Mouse (Mus musculus) hindbrain, postnatal 0 days (tissue): ENCODE measurements at regions not wholly inside any gene's neighbourhood (a gene's known extent, or its start where the extent isn't known, plus 50 kb on each side); places are given as distances from the start of the nearest gene placed in this dataset.
"Not testable (repeated sequence)": the region's sequence is repeated elsewhere in the genome, so short reads cannot be mapped to it uniquely, and the experiment has no call there.

Source experiments
- ATAC-seq: fragments of 200-750 bp; cut with Nextera tagmentation; 2 replicates; pipeline ENCODE4 v1.8.0; 2017; ENCODE audit warnings: mild to moderate bottlenecking, moderate TSS enrichment, moderate library complexity
- DNase-seq: peaks from one replicate; pipeline ENCODE4 v3.0.0-alpha.2; 2015; ENCODE audit warnings: low spot score
- H3K27ac ChIP-seq: fragments of 300-500 bp; sonication (generic); 2 replicates; pipeline ENCODE4 v1.5.1; 2014; ENCODE audit warnings: mild to moderate bottlenecking
- H3K27me3 ChIP-seq: fragments of 300-500 bp; sonication (generic); 2 replicates; pipeline ENCODE4 v1.6.1; 2014; ENCODE audit warnings: low read length, mixed read lengths; ENCODE audit not compliant: insufficient read depth
- H3K36me3 ChIP-seq: fragments of 300-500 bp; sonication (generic); 2 replicates; pipeline ENCODE4 v1.6.1; 2014; ENCODE audit warnings: low read length, mixed read lengths; ENCODE audit not compliant: insufficient read depth
- H3K4me1 ChIP-seq: fragments of 300-500 bp; sonication (generic); 2 replicates; pipeline ENCODE4 v1.6.1; 2014; ENCODE audit warnings: antibody characterized with exemption, low read length, mixed read lengths; ENCODE audit not compliant: insufficient read depth
- H3K4me2 ChIP-seq: fragments of 300-500 bp; sonication (generic); 2 replicates; pipeline ENCODE4 v1.6.1; 2014; ENCODE audit warnings: low read depth, mild to moderate bottlenecking, low read length, moderate library complexity, mixed read lengths
- H3K4me3 ChIP-seq: fragments of 300-500 bp; sonication (generic); 2 replicates; pipeline ENCODE4 v1.5.1; 2014; ENCODE audit warnings: low read length
- H3K9ac ChIP-seq: fragments of 300-500 bp; sonication (generic); replicated peaks from 2 replicates; pipeline ENCODE4 v1.6.1; 2014; ENCODE audit warnings: mild to moderate bottlenecking, low read length, moderate library complexity, mixed read lengths
- H3K9me3 ChIP-seq: fragments of 300-500 bp; sonication (generic); 2 replicates; pipeline ENCODE4 v1.6.1; 2016; ENCODE audit warnings: low read length, mixed read lengths
- CTCF ChIP-seq: IDR thresholded peaks from 2 replicates; pipeline ENCODE4 v1.5.1; 2016; ENCODE audit warnings: antibody characterized with exemption, control low read depth, low read depth
- WGBS: fragments of 180-500 bp; shearing (Covaris S2); extraction: QIAGEN DNeasy Blood & Tissue Kit; methylation state at CpG from one replicate; pipeline ENCODE4 v1.1.7; 2014; 5-methylcytosine and 5-hydroxymethylcytosine counted together

GRCm38 (mm10) chr4:28190861-28191260 lies 622.1 kb upstream of the Epha7 start:
- Histone ChIP-seq H3K36me3 (no peaks in the 10 kb centered on the region), H3K4me3 (no peak overlapping the region), H3K27ac (no peak overlapping the region), H3K4me2 (no peak overlapping the region), H3K9ac (no peak overlapping the region), H3K9me3 (no peaks in the 10 kb centered on the region), H3K27me3 (no peaks in the 10 kb centered on the region), H3K4me1 (no peaks in the 10 kb centered on the region)
- TF ChIP-seq CTCF, result no peak
- DNase-seq (no peak), ATAC-seq (no peak)
- 60% methylated on average over 5 of the region's 5 CpGs for WGBS

- Histone ChIP-seq H3K4me1 (no peaks in the 10 kb centered on the region), H3K9ac (no peak overlapping the region), H3K4me3 (no peak overlapping the region), H3K9me3 (no peaks in the 10 kb centered on the region), H3K36me3 (no peaks in the 10 kb centered on the region), H3K4me2 (no peak overlapping the region), H3K27ac (no peak overlapping the region), H3K27me3 (no peaks in the 10 kb centered on the region)
- no peak for TF ChIP-seq CTCF
- peak; percentile 55; the same call in 1 of the 2 replicates for ATAC-seq
- no peak for DNase-seq
- 36% methylated on average over 2 of the region's 2 CpGs for WGBS
Measured at GRCm38 (mm10) chr4:28227594-28228208, 585.2 kb upstream of the Epha7 start.

GRCm38 (mm10) chr4:28235516-28235915 lies 577.4 kb upstream of the Epha7 start:
- not testable (repeated sequence) for H3K9ac ChIP-seq, DNase-seq, H3K4me1 ChIP-seq, H3K27ac ChIP-seq, H3K4me3 ChIP-seq, H3K9me3 ChIP-seq, H3K27me3 ChIP-seq, H3K36me3 ChIP-seq, ATAC-seq, H3K4me2 ChIP-seq

- no peak for DNase-seq
- no peaks in the 10 kb centered on the region for H3K9me3 ChIP-seq
- H3K27me3 ChIP-seq, result no peaks in the 10 kb centered on the region
- no peak overlapping the region for H3K27ac ChIP-seq
- no peak overlapping the region for H3K4me2 ChIP-seq
- no peak for ATAC-seq
- H3K4me3 ChIP-seq, result no peak overlapping the region
- no peak overlapping the region for H3K9ac ChIP-seq
- WGBS, result 81% methylated on average over 1 of the region's 1 CpGs
- H3K4me1 ChIP-seq, result no peaks in the 10 kb centered on the region
- H3K36me3 ChIP-seq, result no peaks in the 10 kb centered on the region
- TF ChIP-seq CTCF, result no peak
Measured at GRCm38 (mm10) chr4:28242272-28242671, 570.7 kb upstream of the Epha7 start.
